Mouse (Mus musculus) cortical plate, adult 2 months (tissue): ENCODE data around the gene Adamts7.

Experiments used
- CTCF ChIP-seq: fragments of 200-500 bp; IDR thresholded peaks from 2 replicates; pipeline ENCODE4 v1.5.1; 2011; ENCODE audit warnings: mild to moderate bottlenecking, control low read depth, low read length; ENCODE audit not compliant: insufficient read depth; ENCODE audit errors: extremely low read depth
- POLR2A ChIP-seq: fragments of 200-500 bp; IDR thresholded peaks from 2 replicates; pipeline ENCODE4 v1.6.1; 2011; ENCODE audit warnings: mild to moderate bottlenecking, low read length, control low read depth; ENCODE audit not compliant: insufficient read depth; ENCODE audit errors: extremely low read depth

- TF ChIP-seq POLR2A, result no peak
- no peak for TF ChIP-seq CTCF
These were observed 485 bp upstream of the Adamts7 start for GRCm38 (mm10) chr9:90162243-90162925.
